Mouse (Mus musculus) G1E (cell line): ENCODE measurements around the gene Prn. TPM values are rescaled to one million over a fixed set of nuclear protein-coding genes. Genes with fewer than 3 reads are reported as not detected.

ENCODE experiments used
- ATAC-seq: 2 replicates; pipeline ENCODE4 v1.8.0; 2016; ENCODE audit warnings: mild to moderate bottlenecking; ENCODE audit not compliant: insufficient number of reproducible peaks, poor library complexity, low FRiP score, severe bottlenecking; ENCODE audit errors: extremely low read depth
- DNase-seq: peaks from one replicate; pipeline ENCODE4 v3.0.0; 2012; ENCODE audit warnings: low spot score
- H3K27me3 ChIP-seq: 2 replicates; pipeline ENCODE4 v1.6.1; 2012; ENCODE audit warnings: mild to moderate bottlenecking, low read length, inconsistent platforms; ENCODE audit not compliant: insufficient read depth
- H3K36me3 ChIP-seq: replicated peaks from 2 replicates; pipeline ENCODE3; 2012; ENCODE audit warnings: mild to moderate bottlenecking, inconsistent platforms
- H3K4me1 ChIP-seq: 2 replicates; pipeline ENCODE4 v1.6.1; 2012; ENCODE audit warnings: low read depth, low read length, inconsistent platforms, mixed read lengths; ENCODE audit not compliant: insufficient read depth
- H3K4me3 ChIP-seq: 2 replicates; pipeline ENCODE4 v1.5.1; 2012; ENCODE audit warnings: low read depth, mild to moderate bottlenecking, inconsistent platforms, low read length, moderate library complexity, mixed read lengths
- H3K9me3 ChIP-seq: replicated peaks from 2 replicates; pipeline ENCODE4 v1.6.1; 2012; ENCODE audit warnings: inconsistent platforms
- CTCF ChIP-seq: IDR thresholded peaks from 2 replicates; pipeline ENCODE4 v1.5.1; 2012; ENCODE audit warnings: low read depth, low read length, inconsistent platforms, mixed read lengths
- GATA1 ChIP-seq: IDR thresholded peaks from 2 replicates; pipeline ENCODE4 v1.6.1; 2012; ENCODE audit warnings: borderline replicate concordance, low read length, inconsistent platforms, mixed read lengths
- GATA2 ChIP-seq: IDR thresholded peaks from 2 replicates; pipeline ENCODE4 v1.6.1; 2012; ENCODE audit warnings: low read depth, low read length, inconsistent platforms, borderline replicate concordance
- POLR2AphosphoS5 ChIP-seq: IDR thresholded peaks from 2 replicates; pipeline ENCODE4 v1.6.1; 2012; ENCODE audit warnings: low read depth, low read length, inconsistent platforms; ENCODE audit not compliant: insufficient replicate concordance
- TAL1 ChIP-seq: conservative IDR thresholded peaks from 2 replicates; pipeline ENCODE4 v1.6.1; 2012; ENCODE audit warnings: low read depth, low read length, inconsistent platforms, mixed read lengths
- polyA plus RNA-seq: library from polyadenylated mRNA; stranded (reverse); fragments of >175 nt; gene quantifications from 2 replicates; pipeline ENCODE4 v1.2.3, GENCODE M21; 2012
- total RNA-seq, 2 experiments: library from RNA; stranded (forward) in 1 of 2; stranded (reverse) in 1 of 2; fragments of 200-1000 nt in 1 of 2; fragments of >200 nt in 1 of 2; fragmentation: Nextera tagmentation in 1 of 2; gene quantifications; 2 replicates each; pipeline ENCODE4 v1.2.3; 2014 to 2017

Gene Prn
- total and polyA plus RNA-seq, 3 experiments: not detected

GRCm38 (mm10) chr2:131910847-131911246, 1.1 kb downstream of the Prn start:
- H3K27me3 ChIP-seq: no peaks in the 10 kb centered on the region
- H3K9me3 ChIP-seq: no peaks in the 10 kb centered on the region
- H3K4me3 ChIP-seq: peak overlapping the region; percentile 98
- DNase-seq: no peak
- ATAC-seq: no peak
- TF ChIP-seq CTCF (no peak), GATA2 (no peak)
- peaks cover 68% of the 10 kb centered on the region for H3K4me1 ChIP-seq
- H3K36me3 ChIP-seq: peaks cover 27% of the 10 kb centered on the region

DNA sequence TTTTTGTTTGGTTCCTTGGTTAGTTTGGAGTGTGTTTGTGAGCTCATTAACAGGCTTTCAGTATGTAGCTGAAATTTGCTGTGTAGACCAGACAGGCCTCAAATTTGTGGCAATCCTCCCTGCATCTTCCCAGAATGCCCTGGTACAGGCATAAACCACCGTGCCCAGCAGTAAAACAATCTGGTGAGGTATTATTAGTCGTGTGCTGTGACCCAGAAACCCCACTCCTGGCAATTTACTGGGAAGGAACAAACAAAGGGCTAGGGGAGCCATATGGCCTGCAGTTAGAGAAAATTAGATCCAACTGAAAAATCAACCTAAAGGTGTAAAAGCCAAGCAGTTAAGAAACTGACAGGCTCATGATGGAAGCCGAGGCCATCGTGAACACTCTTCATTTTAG, 1.6 kb downstream of the Prn start:
- H3K4me1 ChIP-seq: peaks cover 68% of the 10 kb centered on the region
- peaks cover 32% of the 10 kb centered on the region for H3K36me3 ChIP-seq
- peak overlapping the region; percentile 98 for H3K4me3 ChIP-seq
- TF ChIP-seq POLR2AphosphoS5 (no peak), CTCF (no peak), TAL1 (no peak), GATA1 (no peak), GATA2 (no peak)
- H3K27me3 ChIP-seq: no peaks in the 10 kb centered on the region
- no peak for DNase-seq
- H3K9me3 ChIP-seq: no peaks in the 10 kb centered on the region
- no peak for ATAC-seq

DNA sequence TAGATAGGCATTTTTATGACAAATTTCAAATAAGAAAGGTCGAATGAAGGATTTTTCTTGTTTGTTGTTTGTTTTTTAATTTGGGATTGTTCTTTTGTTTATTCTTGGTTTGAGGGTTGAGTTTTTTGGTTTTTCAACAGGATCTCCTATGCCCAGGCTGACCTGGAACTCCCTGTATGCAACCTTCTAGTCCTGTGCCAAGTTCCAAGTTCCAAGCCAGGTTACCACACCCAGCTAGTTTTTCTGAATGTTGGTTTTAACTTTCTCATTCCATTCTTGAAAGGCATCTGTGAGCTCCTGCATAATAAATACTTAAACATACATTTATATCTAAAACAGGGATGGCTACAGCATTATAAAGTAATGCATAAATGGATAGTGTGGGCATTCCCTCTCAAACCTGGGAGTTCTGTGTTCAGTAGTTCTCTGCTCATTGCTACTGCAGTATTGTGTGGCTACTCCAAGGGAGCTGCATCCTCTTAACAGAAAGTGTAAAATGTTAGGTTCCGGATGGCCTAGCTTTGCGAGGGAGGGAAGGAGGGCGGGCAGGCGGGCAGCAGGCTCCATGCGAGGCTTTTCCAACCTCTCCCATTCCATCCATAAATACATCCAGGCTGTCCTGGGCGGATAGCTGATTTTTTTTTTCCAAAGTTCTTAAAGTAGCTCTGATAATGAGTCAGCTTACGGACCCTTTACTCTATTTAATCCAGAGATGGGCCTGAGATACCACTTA, 2.9 kb downstream of the Prn start:
- TF ChIP-seq CTCF: no peak
- no peak for TF ChIP-seq POLR2AphosphoS5
- TF ChIP-seq GATA2: no peak
- no peak for TF ChIP-seq GATA1
- no peak for TF ChIP-seq TAL1
- peaks cover 69% of the 10 kb centered on the region for H3K4me1 ChIP-seq
- peak overlapping the region; percentile 98 for H3K4me3 ChIP-seq
- H3K36me3 ChIP-seq: peaks cover 42% of the 10 kb centered on the region
- no peak for DNase-seq
- ATAC-seq: no peak
- H3K27me3 ChIP-seq: no peaks in the 10 kb centered on the region
- H3K9me3 ChIP-seq: peaks cover 3% of the 10 kb centered on the region

DNA sequence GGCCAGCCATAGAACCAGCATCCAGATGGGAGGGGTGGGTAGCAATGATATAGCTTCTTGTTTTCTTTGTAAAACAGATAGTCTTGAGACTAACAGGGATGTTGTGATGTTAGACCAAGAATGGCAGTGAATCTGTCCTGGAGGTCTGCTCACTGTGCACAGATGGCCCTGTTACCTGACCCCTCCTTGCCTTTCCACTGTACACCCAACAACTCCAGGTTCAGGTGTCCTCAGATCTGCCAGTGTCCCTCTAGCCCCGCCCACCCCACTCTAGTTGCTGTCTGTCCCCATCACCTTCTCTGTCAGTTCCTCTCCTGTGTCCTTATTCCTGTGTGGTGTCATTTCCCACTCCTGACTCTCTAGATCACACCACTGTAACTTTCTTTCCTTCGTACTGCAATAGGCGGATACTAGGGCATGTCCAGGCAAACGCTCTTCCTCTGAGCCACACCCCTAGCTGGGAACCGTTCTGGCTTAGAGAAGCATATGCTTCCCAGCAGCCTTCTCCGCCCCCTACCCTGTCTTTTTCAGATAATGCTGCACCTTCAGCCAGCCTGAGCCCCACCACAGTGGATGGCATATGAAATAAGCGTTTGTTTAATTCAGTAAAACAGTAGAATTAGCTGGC, 22.6 kb downstream of the Prn start:
- Histone ChIP-seq H3K36me3 (peaks cover 61% of the 10 kb centered on the region), H3K9me3 (no peaks in the 10 kb centered on the region), H3K4me3 (peak overlapping the region; percentile 23; the same call in 1 of the 2 replicates), H3K4me1 (peaks cover 62% of the 10 kb centered on the region), H3K27me3 (no peaks in the 10 kb centered on the region)
- DNase-seq (no peak), ATAC-seq (peak; percentile 59)
- TF ChIP-seq CTCF (no peak), GATA1 (no peak), POLR2AphosphoS5 (no peak), GATA2 (no peak), TAL1 (no peak)

GRCm38 (mm10) chr2:131933013-131933412, 23.3 kb downstream of the Prn start:
- Histone ChIP-seq H3K4me1 (peaks cover 65% of the 10 kb centered on the region), H3K9me3 (no peaks in the 10 kb centered on the region), H3K27me3 (no peaks in the 10 kb centered on the region), H3K4me3 (no peak overlapping the region), H3K36me3 (peaks cover 66% of the 10 kb centered on the region)
- TF ChIP-seq TAL1 (no peak), GATA1 (no peak), CTCF (no peak), POLR2AphosphoS5 (no peak), GATA2 (no peak)
- DNase-seq (no peak), ATAC-seq (no peak)

DNA sequence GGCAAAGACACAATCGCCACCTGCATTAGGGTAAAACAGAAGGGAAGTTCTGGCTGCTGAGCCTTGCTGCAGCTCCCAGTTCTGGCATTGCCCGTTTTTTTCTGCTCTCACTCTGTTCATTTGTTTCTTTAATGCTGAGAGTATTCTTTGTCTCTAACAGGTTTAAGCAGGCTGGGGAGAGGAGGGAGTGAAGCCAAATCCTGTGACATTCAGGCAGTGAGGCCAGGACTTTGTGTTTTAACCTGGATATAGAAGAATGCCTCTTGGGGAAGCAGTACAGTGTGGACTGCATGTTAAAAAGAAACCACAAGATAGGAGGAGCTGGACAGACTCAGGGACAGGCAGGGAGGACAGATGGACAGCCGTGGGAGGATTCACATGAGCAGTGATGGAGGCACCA, 23.8 kb downstream of the Prn start:
- DNase-seq: no peak
- Histone ChIP-seq H3K27me3 (no peaks in the 10 kb centered on the region), H3K4me1 (peaks cover 68% of the 10 kb centered on the region), H3K4me3 (no peak overlapping the region), H3K9me3 (no peaks in the 10 kb centered on the region), H3K36me3 (peaks cover 72% of the 10 kb centered on the region)
- no peak for ATAC-seq
- no peak for TF ChIP-seq GATA1
- no peak for TF ChIP-seq GATA2
- no peak for TF ChIP-seq TAL1
- no peak for TF ChIP-seq CTCF
- TF ChIP-seq POLR2AphosphoS5: no peak
